Mouse (Mus musculus) thymus, adult 2 months (tissue): ENCODE results near the gene Prmt9.

Experiments used
- CTCF ChIP-seq: fragments of 200-500 bp; IDR thresholded peaks from 2 replicates; pipeline ENCODE4 v1.5.1; 2012; ENCODE audit warnings: mild to moderate bottlenecking, control low read depth, low read length, moderate library complexity, borderline replicate concordance; ENCODE audit not compliant: control insufficient read depth, poor library complexity, insufficient read depth; ENCODE audit errors: extremely low read depth
- POLR2A ChIP-seq: fragments of 200-500 bp; IDR thresholded peaks from 2 replicates; pipeline ENCODE4 v1.6.1; 2012; ENCODE audit warnings: mild to moderate bottlenecking, low read length, control low read depth, moderate library complexity; ENCODE audit not compliant: control insufficient read depth, poor library complexity, insufficient read depth; ENCODE audit errors: extremely low read depth

DNA sequence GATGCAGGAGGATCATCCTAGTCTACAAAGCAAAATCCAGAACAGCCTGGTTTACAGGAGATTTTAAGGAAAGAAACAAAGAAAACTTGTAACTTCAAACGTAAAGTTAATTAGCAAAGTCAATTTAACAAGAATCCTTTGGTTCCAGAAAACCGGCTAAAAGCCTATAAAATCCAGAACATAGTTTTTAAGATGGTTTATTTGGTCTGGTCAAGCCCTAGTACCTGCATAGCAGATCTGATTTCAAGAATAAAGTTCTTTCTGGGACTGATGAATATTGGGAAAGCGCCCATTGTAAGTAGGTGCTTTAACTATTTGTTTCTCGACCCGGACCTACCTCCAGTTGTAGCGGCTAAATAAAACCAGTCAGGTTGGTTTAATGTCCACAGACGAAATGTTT, 60.4 kb downstream of the Prmt9 start:
- no peak for TF ChIP-seq POLR2A
- TF ChIP-seq CTCF, result no peak
